Mouse (Mus musculus): ENCODE measurements at regions not wholly inside any gene's neighbourhood (a gene's known extent, or its start where the extent isn't known, plus 50 kb on each side); places are given as distances from the start of the nearest gene placed in this dataset.

DNA sequence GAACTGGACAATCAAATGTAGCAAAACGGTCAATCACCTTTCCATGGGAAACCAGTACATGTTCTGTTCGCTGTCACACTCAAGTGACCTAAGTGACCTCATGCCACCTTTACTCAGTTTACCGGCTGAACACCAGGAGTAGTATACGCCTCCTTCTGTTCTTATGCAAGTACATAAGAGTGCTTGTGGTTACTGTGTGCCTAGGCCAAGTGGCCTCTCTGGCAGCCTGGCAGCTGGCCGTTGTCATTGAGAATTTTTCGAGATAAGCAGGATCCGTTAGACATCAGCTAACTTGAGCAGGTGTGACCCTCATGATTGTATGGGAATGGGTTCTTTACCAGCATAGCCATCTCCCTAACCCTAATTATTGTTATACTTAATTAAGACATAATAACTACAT, 167.5 kb downstream of the Tomm20 start:
- CTCF ChIA-PET: interaction anchor here in 1 of 4 experiments (1.2 kb wide), 1 partner anchor 240 kb away, joined by 3 read pairs; no protein-coding TSS in a partner anchor
- POLR2A ChIA-PET: interaction anchor here in 1 of 4 experiments (1.1 kb wide), 1 partner anchor 12 kb away, joined by 3 read pairs; no protein-coding TSS in a partner anchor

GRCm38 (mm10) chr8:126776605-126777469, 168.8 kb downstream of the Tomm20 start:
- ChIA-PET POLR2A (interaction anchor here in 2 of 4 experiments (0.6 to 1.1 kb wide), 6 partner anchors 10 to 216 kb away, joined by 3 to 5 read pairs (median 4); no protein-coding TSS in a partner anchor), CTCF (interaction anchor here in 2 of 4 experiments (0.5 to 1.6 kb wide), 3 partner anchors 39 to 109 kb away, joined by 3 to 5 read pairs (median 5); no protein-coding TSS in a partner anchor)

- POLR2A ChIA-PET: interaction anchor here in 1 of 4 experiments (1.0 kb wide), 1 partner anchor 214 kb away, joined by 3 read pairs; no protein-coding TSS in a partner anchor
These were observed 170.3 kb downstream of the Tomm20 start for GRCm38 (mm10) chr8:126775334-126775733.

GRCm38 (mm10) chr8:126774816-126775215, 170.8 kb downstream of the Tomm20 start:
- CTCF ChIA-PET: interaction anchor here in 1 of 4 experiments (0.6 kb wide), 1 partner anchor 67 kb away, joined by 5 read pairs; no protein-coding TSS in a partner anchor
- POLR2A ChIA-PET: no interaction called here

More at GRCm38 (mm10) chr8:126775334-126775733, 170.3 kb downstream of the Tomm20 start:
- CTCF ChIA-PET: interaction anchor here in 2 of 4 experiments (0.6 to 1.6 kb wide), 2 partner anchors 67 to 110 kb away, joined by 5 read pairs; no protein-coding TSS in a partner anchor

- CTCF ChIA-PET: no interaction called here
- POLR2A ChIA-PET: no interaction called here
These were observed 172.9 kb downstream of the Tomm20 start for GRCm38 (mm10) chr8:126772748-126773147.

- POLR2A ChIA-PET: no interaction called here
These were observed 173.4 kb downstream of the Tomm20 start for GRCm38 (mm10) chr8:126772194-126772593.

DNA sequence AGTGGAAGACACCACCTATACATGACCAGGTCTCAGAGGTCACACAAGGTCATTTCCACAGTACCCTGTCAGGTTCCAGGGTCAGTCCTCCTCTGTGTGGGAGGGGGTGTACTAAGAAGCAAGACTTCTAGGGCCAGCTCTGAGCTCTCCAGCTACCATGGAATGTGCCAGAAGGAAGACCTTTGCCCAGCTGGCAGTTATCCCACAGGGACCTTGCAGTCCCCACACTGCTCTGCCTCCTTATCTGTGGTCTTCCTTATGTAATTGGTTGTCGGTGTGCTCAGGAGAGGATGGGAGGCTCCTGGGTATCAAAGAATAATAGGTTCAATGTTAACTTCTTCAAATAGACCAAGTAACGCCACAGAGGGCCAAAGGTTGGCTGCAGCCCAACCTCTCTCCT, 175.3 kb downstream of the Tomm20 start:
- POLR2A ChIA-PET: interaction anchor here in 2 of 4 experiments (0.6 to 0.7 kb wide), 2 partner anchors 39 to 411 kb away, joined by 3 to 4 read pairs; no protein-coding TSS in a partner anchor
- CTCF ChIA-PET: interaction anchor here in 1 of 4 experiments (1.3 kb wide), 1 partner anchor 43 kb away, joined by 3 read pairs; no protein-coding TSS in a partner anchor

More at GRCm38 (mm10) chr8:126772194-126772593, 173.4 kb downstream of the Tomm20 start:
- CTCF ChIA-PET: no interaction called here

DNA sequence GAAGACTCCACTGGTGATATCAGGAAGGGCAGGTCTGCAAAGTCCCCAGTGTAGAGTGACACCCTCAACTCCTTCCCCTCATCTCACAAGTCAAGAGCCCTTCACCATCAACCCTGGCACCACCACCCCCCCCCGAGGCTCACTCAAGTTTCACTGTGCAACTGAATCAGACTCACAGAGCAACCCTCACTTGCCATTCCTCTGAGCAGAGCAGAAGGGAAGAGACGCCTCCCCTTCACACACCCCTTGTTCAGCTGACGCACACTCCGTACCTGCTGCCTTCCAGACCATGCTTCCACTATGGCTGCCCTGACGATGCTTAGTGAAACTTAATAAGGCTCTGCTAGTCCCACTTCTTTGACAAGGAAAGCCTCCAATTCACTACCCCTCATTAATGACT, 174.4 kb upstream of the Irf2bp2 start:
- ChIA-PET POLR2A (no interaction called here), CTCF (no interaction called here)

DNA sequence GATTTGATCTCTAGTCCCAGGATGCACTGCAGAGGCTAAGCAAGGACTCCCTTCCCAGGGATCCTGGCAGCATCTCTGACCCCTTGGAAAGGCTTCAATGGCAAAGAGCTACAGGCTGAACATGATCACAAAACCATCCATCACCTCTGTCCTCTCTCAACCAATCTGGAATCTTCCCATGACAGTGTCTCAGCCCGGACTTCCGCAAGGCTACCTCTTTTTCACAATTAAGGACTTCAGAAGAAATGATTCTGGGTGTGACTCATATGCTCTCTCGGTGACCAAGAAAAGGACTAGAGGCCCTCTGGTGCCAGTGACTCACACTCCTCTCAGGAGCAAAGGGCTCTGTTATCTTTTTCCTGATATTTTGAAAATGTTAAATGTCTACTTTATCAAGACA, 173.6 kb upstream of the Irf2bp2 start:
- CTCF ChIA-PET: no interaction called here

DNA sequence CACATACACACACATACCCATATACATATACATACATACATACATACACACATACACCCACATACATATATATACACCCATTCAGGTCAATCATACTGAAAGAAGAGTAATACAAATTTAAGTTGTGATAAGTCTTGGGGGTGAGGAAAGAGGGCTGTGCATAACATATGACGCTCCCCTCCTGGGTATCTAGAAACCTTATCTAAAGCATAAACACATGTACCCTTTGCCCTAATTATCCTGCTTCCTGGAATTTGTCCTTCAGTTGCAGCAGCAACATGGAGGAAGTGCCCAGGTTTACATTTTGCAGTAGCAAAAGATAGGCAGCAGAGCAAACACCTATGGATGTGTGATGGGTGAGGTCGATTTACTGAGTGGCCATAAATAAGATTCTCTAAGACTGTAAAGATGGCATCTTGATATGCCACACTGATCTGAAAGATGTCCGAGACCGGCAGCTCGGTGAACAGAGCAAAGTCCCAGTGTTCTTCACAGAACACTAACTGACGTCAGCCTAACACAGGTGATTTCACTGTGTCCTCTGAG, 172.0 kb upstream of the Irf2bp2 start:
- POLR2A ChIA-PET: no interaction called here
- CTCF ChIA-PET: no interaction called here

More for the DNA sequence above, 173.6 kb upstream of the Irf2bp2 start:
- POLR2A ChIA-PET: interaction anchor here in 1 of 4 experiments (1.6 kb wide), 1 partner anchor 9 kb away, joined by 4 read pairs; no protein-coding TSS in a partner anchor

DNA sequence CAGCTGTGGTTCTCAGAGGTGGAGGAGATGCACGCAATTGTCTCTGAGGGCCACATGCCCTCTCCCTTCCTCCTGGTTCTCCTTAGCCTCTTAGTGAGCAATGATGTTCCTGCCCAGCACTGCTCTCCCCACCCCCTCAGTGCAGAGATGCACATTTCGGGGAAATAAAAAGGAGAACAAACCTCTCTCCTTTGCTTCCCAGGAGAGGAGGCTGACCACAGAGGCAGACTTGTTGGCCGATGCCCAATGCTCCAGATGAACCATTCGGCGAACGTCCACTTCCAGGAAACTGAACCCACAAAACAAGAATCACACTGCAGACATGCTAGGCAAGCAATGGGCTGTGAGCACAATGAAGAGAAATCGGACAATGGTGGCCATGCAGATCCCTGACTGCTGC, 169.8 kb upstream of the Irf2bp2 start:
- ChIA-PET POLR2A (no interaction called here), CTCF (no interaction called here)

DNA sequence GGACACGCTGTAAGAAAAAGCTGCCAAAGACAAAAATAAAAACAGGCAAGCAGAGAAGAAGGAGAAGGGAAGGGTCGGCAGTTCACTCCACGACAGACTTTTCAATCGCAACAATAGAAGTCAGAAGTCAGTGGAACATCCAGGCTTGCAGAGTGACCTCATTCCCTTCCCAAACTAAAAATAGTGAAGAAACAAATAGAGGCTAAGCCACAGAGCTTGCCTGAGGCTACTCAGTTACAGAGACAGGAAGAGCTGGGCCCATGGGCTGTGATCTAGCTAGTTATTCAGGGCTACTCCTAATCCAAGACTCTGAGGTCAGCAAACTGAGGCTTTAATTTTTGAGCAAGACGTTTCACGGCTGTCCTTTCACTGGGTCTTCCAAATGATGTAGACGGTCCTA, 165.9 kb upstream of the Irf2bp2 start:
- ChIA-PET POLR2A (interaction anchor here in 3 of 4 experiments (0.6 to 1.3 kb wide), 5 partner anchors 18 to 743 kb away, joined by 3 to 4 read pairs (median 3); no protein-coding TSS in a partner anchor), CTCF (interaction anchor here in 3 of 4 experiments (0.6 to 0.9 kb wide), 3 partner anchors 9 to 26 kb away, joined by 3 read pairs; no protein-coding TSS in a partner anchor)

- ChIA-PET POLR2A (interaction anchor here in 1 of 4 experiments (0.6 to 1.1 kb wide), 2 partner anchors 220 to 742 kb away, joined by 3 read pairs; no protein-coding TSS in a partner anchor), CTCF (no interaction called here)
These were observed 165.2 kb upstream of the Irf2bp2 start for GRCm38 (mm10) chr8:126758951-126759350.

DNA sequence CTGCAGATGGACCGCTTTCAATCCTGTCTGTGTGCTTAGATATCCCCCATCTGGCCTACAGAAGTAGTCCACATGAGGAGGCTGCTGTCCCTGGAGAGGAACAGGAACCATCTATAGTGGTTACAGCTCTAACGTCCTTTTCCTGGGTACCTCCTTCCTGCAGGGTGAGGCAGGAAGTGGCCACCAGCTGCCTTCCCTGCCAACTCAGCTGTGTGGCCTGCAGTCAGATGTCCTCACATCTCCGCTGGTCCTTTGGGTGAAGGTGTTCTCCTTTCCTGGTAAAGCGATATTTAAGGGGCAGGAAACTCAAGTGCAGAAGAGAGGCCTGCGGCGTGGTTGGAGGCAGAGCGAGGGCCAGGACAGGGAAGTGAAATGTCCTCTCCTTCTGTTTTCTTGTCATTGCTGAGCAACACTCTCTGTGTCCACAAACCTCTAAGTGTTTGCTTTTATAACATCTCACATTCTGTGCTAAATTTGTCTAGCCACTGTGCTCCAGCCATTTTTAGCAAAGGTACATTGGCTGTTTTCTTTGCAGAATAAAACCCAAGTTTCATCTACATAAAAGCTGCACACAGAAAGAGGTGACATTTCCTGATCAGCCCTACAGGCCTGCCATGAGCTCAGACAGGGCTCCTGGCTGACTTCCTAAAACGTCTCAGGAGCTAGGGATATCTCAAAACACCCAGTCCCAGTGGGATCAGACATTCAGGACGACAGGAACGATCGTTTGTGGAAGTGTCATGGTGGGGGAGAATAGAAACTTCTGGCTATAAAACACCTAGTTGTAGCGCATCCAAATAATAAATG, 164.4 kb upstream of the Irf2bp2 start:
- ChIA-PET CTCF (no interaction called here), POLR2A (no interaction called here)

DNA sequence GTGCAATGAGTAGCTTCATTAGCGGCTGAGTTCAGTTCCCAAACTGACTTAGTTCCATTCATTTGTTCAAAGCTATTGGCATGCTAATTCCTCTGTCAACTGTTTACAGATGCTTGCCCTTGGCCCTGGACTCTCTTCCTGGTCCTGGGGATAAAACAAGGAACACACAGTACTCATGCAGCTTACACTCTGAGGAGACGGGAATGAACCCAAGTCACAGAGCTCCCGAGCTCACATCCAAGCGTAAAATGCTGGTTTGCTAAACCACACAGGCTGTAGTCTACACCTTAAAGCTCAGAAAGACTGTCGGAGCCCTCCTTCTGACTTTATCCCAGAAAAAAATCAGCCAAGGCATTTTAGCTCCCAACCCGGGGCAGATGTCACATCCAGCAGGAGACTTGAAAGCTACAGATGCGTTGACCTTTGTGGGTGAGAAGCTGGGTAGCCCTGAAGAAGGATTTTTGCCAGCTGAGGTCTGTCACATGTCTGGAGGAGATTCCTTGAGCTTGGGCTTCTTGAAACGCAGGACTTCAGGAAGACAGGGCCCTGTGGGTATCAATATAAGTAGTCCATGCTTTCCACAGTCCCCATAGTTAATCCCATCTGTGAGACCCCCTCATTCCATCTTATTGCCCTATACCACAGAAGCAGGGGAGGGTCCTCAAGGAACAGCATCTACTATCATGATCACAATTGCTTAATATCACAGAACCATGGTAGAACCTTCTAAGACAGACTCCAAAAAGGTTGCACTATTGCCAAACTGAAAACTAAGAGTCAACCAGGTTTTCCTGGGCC, 162.7 kb upstream of the Irf2bp2 start:
- CTCF ChIA-PET: interaction anchor here in 3 of 4 experiments (0.6 to 1.0 kb wide), 3 partner anchors 57 to 275 kb away, joined by 3 to 4 read pairs (median 3); no protein-coding TSS in a partner anchor
- POLR2A ChIA-PET: interaction anchor here in 2 of 4 experiments (0.6 to 0.8 kb wide), 2 partner anchors 50 to 91 kb away, joined by 3 read pairs; no protein-coding TSS in a partner anchor

GRCm38 (mm10) chr8:126755669-126756068, 161.9 kb upstream of the Irf2bp2 start:
- CTCF ChIA-PET: interaction anchor here in 1 of 4 experiments (0.9 kb wide), 1 partner anchor 58 kb away, joined by 3 read pairs; no protein-coding TSS in a partner anchor
- POLR2A ChIA-PET: interaction anchor here in 1 of 4 experiments (0.8 kb wide), 1 partner anchor 92 kb away, joined by 3 read pairs; no protein-coding TSS in a partner anchor

GRCm38 (mm10) chr8:126754361-126754809, 160.6 kb upstream of the Irf2bp2 start:
- POLR2A ChIA-PET: no interaction called here
- CTCF ChIA-PET: no interaction called here
